Mouse (Mus musculus) liver, embryonic 14.5 days (tissue): ENCODE measurements at regions not wholly inside any gene's neighbourhood (a gene's known extent, or its start where the extent isn't known, plus 50 kb on each side); places are given as distances from the start of the nearest gene placed in this dataset.

Experiments
- ATAC-seq: fragments of 200-750 bp; cut with Nextera tagmentation; 2 replicates; pipeline ENCODE4 v1.8.0; 2017; ENCODE audit warnings: moderate number of reproducible peaks, mild to moderate bottlenecking, moderate library complexity; ENCODE audit not compliant: insufficient read depth
- DNase-seq, 3 experiments: peaks; one replicate each; pipeline ENCODE4 v3.0.0-alpha.2; 2012 to 2013; ENCODE audit warnings: low read depth in 3 of 3, low spot score in 3 of 3
- H3K27ac ChIP-seq: fragments of 300-500 bp; sonication (generic); 2 replicates; pipeline ENCODE4 v1.5.1; 2014; ENCODE audit warnings: moderate library complexity, mild to moderate bottlenecking, control low read depth, inconsistent platforms
- H3K27me3 ChIP-seq: fragments of 300-500 bp; sonication (generic); 2 replicates; pipeline ENCODE4 v1.6.1; 2014; ENCODE audit warnings: mild to moderate bottlenecking, low read length, moderate library complexity; ENCODE audit not compliant: control insufficient read depth, insufficient read depth
- H3K36me3 ChIP-seq: fragments of 300-500 bp; sonication (generic); replicated peaks from 2 replicates; pipeline ENCODE4 v1.6.1; 2014; ENCODE audit warnings: low read depth; ENCODE audit not compliant: control insufficient read depth, insufficient read depth
- H3K4me1 ChIP-seq, 2 experiments: fragments of 200-500 bp in 1 of 2; fragments of 300-500 bp in 1 of 2; sonication (generic) in 1 of 2; replicated peaks; 2 replicates each; pipeline ENCODE4 v1.6.1; 2012 to 2014; ENCODE audit warnings: antibody characterized with exemption in 1 of 2, inconsistent platforms in 1 of 2, low read length in 1 of 2; ENCODE audit not compliant: control insufficient read depth in 2 of 2, insufficient read depth in 2 of 2
- H3K4me2 ChIP-seq: fragments of 300-500 bp; sonication (generic); 2 replicates; pipeline ENCODE4 v1.6.1; 2014; ENCODE audit warnings: low read depth, mild to moderate bottlenecking, control low read depth, moderate library complexity
- H3K4me3 ChIP-seq, 2 experiments: fragments of 200-500 bp in 1 of 2; fragments of 300-500 bp in 1 of 2; sonication (generic) in 1 of 2; 2 replicates each; pipeline ENCODE4 v1.5.1; 2012 to 2014; ENCODE audit warnings: low read depth in 2 of 2, low read length in 2 of 2, mild to moderate bottlenecking in 2 of 2, control low read depth in 1 of 2, inconsistent platforms in 1 of 2, moderate library complexity in 1 of 2; ENCODE audit not compliant: insufficient read depth in 1 of 2
- H3K9ac ChIP-seq: fragments of 300-500 bp; sonication (generic); replicated peaks from 2 replicates; pipeline ENCODE4 v1.6.1; 2014; ENCODE audit warnings: mild to moderate bottlenecking, control low read depth, moderate library complexity
- H3K9me3 ChIP-seq: fragments of 300-500 bp; sonication (generic); 2 replicates; pipeline ENCODE4 v1.6.1; 2016; ENCODE audit warnings: low read length, mixed read lengths; ENCODE audit not compliant: control insufficient read depth
- CTCF ChIP-seq: IDR thresholded peaks from 2 replicates; pipeline ENCODE4 v1.5.1; 2016; ENCODE audit warnings: antibody characterized with exemption, low read depth, control low read depth
- EP300 ChIP-seq: IDR thresholded peaks from 2 replicates; pipeline ENCODE4 v1.6.1; 2016; ENCODE audit warnings: antibody characterized with exemption, low read depth
- WGBS: fragments of 180-500 bp; shearing (Covaris S2); extraction: QIAGEN DNeasy Blood & Tissue Kit; methylation state at CpG from one replicate; pipeline ENCODE4 v1.1.7; 2014; ENCODE audit not compliant: insufficient replicate concordance; 5-methylcytosine and 5-hydroxymethylcytosine counted together

- H3K27me3 ChIP-seq = no peaks in the 10 kb centered on the region
- no peaks in the 10 kb centered on the region for H3K36me3 ChIP-seq
- no peak overlapping the region for H3K4me3 ChIP-seq
- no peak overlapping the region for H3K9ac ChIP-seq
- H3K4me2 ChIP-seq = no peak overlapping the region
- H3K9me3 ChIP-seq = no peaks in the 10 kb centered on the region
- no peak for DNase-seq
- WGBS = 65% methylated on average over 5 of the region's 5 CpGs
- TF ChIP-seq EP300 = no peak
- TF ChIP-seq CTCF = no peak
- no peak for ATAC-seq
- no peak overlapping the region for H3K27ac ChIP-seq
- no peaks in the 10 kb centered on the region; a peak in 2 of 4 replicates for H3K4me1 ChIP-seq
Observed at GRCm38 (mm10) chr12:78129130-78129845, 64.8 kb upstream of the Gm6657 start.

- ATAC-seq (no peak), DNase-seq (no peak)
- H3K36me3 ChIP-seq = no peaks in the 10 kb centered on the region
- no peak overlapping the region for H3K9ac ChIP-seq
- no peak for TF ChIP-seq CTCF
- H3K4me1 ChIP-seq = no peaks in the 10 kb centered on the region; a peak in 2 of 4 replicates
- H3K4me3 ChIP-seq = no peak overlapping the region
- H3K4me2 ChIP-seq = no peak overlapping the region
- H3K27me3 ChIP-seq = no peaks in the 10 kb centered on the region
- H3K27ac ChIP-seq = no peak overlapping the region
- no peaks in the 10 kb centered on the region for H3K9me3 ChIP-seq
- WGBS = 45% methylated on average over 8 of the region's 8 CpGs
Observed at GRCm38 (mm10) chr12:78132016-78132797, 61.8 kb upstream of the Gm6657 start.

- TF ChIP-seq CTCF (no peak), EP300 (no peak)
Observed at GRCm38 (mm10) chr12:78133341-78133740, 60.7 kb upstream of the Gm6657 start.

GRCm38 (mm10) chr12:78133984-78134383 is 60.1 kb upstream of the Gm6657 start:
- Histone ChIP-seq H3K36me3 (no peaks in the 10 kb centered on the region), H3K4me1 (no peaks in the 10 kb centered on the region; a peak in 2 of 4 replicates), H3K27me3 (no peaks in the 10 kb centered on the region), H3K4me2 (no peak overlapping the region), H3K4me3 (no peak overlapping the region), H3K27ac (no peak overlapping the region), H3K9me3 (no peaks in the 10 kb centered on the region), H3K9ac (no peak overlapping the region)
- no peak for ATAC-seq
- TF ChIP-seq EP300 (no peak), CTCF (no peak)
- 57% methylated on average over 4 of the region's 4 CpGs for WGBS
- no peak for DNase-seq

More at GRCm38 (mm10) chr12:78133341-78133740, 60.7 kb upstream of the Gm6657 start:
- ATAC-seq = no peak
- no peak overlapping the region for H3K4me2 ChIP-seq
- no peak overlapping the region for H3K27ac ChIP-seq
- H3K4me3 ChIP-seq = no peak overlapping the region
- H3K4me1 ChIP-seq = no peaks in the 10 kb centered on the region; a peak in 2 of 4 replicates
- no peaks in the 10 kb centered on the region for H3K27me3 ChIP-seq
- WGBS = 66% methylated on average over 9 of the region's 9 CpGs
- H3K36me3 ChIP-seq = no peaks in the 10 kb centered on the region
- DNase-seq = no peak
- no peaks in the 10 kb centered on the region for H3K9me3 ChIP-seq
- no peak overlapping the region for H3K9ac ChIP-seq

- Histone ChIP-seq H3K9me3 (no peaks in the 10 kb centered on the region), H3K4me1 (no peaks in the 10 kb centered on the region; a peak in 1 of 4 replicates), H3K4me2 (no peak overlapping the region), H3K27me3 (no peaks in the 10 kb centered on the region), H3K27ac (no peak overlapping the region), H3K4me3 (no peak overlapping the region), H3K36me3 (no peaks in the 10 kb centered on the region), H3K9ac (no peak overlapping the region)
- ATAC-seq = no peak
- DNase-seq = no peak
- WGBS = 57% methylated on average over 3 of the region's 3 CpGs
- TF ChIP-seq EP300 = no peak
- no peak for TF ChIP-seq CTCF
Observed at GRCm38 (mm10) chr12:78137196-78137595, 56.8 kb upstream of the Gm6657 start.
